Mouse (Mus musculus): ENCODE data around the gene Oaz1. TPM values are rescaled to one million over a fixed set of nuclear protein-coding genes. Genes with fewer than 3 reads are reported as not detected.
A peak's percentile ranks its signal among the peaks of the same experiment; 100 is the strongest.

Oaz1 gene
- 288 TPM in 2 replicates for total RNA-seq (2017)

GRCm38 (mm10) chr10:80826151-80827062 lies at the start of gene Oaz1:
Gene Oaz1 (plus strand): TSS chr10:80826656.
- peak; percentile 83 for ATAC-seq (replicated peaks; ENCODE audit: low read depth, poor library complexity, severe bottlenecking)

DNA sequence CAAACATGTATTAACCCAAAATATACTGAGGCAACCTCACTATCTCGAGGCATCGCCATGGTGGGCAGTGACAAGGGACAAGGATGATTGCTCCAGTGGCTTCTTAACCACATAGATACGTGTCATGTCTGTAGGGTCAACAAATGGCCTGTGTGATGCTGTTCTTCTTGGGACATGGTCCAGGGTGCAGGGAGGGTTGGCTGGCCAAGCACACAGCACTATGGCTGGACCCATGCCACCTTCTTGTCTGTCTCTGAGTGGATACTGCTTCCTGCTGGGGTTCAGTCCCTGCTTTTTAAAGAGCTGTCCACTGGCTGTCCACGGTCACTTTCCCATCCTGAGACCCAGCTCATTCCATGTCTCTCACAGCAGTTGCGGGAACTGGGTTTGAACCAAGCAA lies 49.3 kb upstream of the Oaz1 start:
- no peak for ATAC-seq (replicated peaks; ENCODE audit: low read depth, poor library complexity, severe bottlenecking)

GRCm38 (mm10) chr10:80779565-80779964 lies 46.9 kb upstream of the Oaz1 start:
- no peak for ATAC-seq (replicated peaks; ENCODE audit: low read depth, poor library complexity, severe bottlenecking)

- no peak for ATAC-seq (replicated peaks; ENCODE audit: low read depth, poor library complexity, severe bottlenecking)
These were observed 42.2 kb upstream of the Oaz1 start for GRCm38 (mm10) chr10:80784302-80784701.

- no peak for ATAC-seq (replicated peaks; ENCODE audit: low read depth, poor library complexity, severe bottlenecking)
These were observed 41.6 kb upstream of the Oaz1 start for GRCm38 (mm10) chr10:80784871-80785270.

- no peak for ATAC-seq (replicated peaks; ENCODE audit: low read depth, poor library complexity, severe bottlenecking)
These were observed 40.5 kb upstream of the Oaz1 start for GRCm38 (mm10) chr10:80785963-80786362.

DNA sequence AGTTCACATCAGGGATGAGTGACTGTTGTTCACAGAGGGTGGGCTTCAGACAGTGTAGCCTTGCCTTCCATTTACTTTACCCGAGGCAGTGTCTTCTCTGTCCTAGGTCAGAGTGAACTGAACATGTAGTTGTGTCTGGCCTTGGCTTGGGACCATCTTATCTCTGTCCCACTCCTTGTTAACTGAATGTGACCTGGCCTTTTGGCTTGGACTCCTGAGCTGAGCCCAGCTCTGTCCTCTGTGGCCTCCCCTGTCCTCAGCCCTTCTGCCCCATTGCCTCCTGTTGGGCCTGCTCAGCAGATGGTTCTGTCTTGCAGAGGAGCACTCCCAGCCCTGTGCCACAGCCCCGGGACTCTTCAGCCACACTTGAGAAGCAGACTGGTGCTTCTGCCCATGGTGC lies 38.9 kb upstream of the Oaz1 start:
- no peak for ATAC-seq (replicated peaks; ENCODE audit: low read depth, poor library complexity, severe bottlenecking)

GRCm38 (mm10) chr10:80790761-80791404 lies 35.6 kb upstream of the Oaz1 start:
- ATAC-seq (replicated peaks; ENCODE audit: low read depth, poor library complexity, severe bottlenecking): no peak

DNA sequence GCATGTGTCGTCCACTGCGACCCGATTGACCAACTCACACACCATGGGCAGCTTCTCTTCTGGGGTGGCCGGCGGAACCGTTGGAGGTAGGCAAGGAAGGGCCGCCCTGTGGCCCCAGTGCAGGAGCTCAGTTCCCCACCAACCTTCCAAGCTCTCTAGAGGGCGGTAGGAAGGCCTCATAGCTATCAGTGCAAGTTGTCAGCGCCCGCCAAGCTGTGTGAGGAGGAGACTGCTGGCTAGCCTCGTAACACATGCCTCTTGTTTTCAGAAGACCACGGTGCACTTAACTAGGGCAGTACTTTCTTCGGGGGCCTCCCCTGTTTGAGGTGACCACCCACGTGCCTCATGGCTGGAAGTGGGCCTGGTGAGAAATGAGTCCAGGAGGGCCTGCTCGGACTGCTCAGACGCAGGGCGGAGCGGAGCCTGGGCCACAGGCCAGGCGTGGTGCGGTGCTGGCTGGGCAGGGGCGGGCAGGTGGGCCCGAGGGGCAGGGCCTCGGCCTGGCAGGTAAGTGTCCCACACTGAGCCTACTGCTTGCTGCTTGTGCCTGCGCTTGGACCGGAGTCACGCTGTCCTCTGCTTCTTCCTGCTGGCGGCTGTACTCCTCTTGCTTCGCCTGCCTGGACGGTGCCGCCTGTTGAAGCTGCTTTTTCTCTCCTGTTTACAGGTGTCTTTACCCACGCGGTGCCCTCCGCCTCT lies 34.8 kb upstream of the Oaz1 start:
- no peak; the same call in 1 of the 2 replicates for ATAC-seq (replicated peaks; ENCODE audit: low read depth, poor library complexity, severe bottlenecking)

DNA sequence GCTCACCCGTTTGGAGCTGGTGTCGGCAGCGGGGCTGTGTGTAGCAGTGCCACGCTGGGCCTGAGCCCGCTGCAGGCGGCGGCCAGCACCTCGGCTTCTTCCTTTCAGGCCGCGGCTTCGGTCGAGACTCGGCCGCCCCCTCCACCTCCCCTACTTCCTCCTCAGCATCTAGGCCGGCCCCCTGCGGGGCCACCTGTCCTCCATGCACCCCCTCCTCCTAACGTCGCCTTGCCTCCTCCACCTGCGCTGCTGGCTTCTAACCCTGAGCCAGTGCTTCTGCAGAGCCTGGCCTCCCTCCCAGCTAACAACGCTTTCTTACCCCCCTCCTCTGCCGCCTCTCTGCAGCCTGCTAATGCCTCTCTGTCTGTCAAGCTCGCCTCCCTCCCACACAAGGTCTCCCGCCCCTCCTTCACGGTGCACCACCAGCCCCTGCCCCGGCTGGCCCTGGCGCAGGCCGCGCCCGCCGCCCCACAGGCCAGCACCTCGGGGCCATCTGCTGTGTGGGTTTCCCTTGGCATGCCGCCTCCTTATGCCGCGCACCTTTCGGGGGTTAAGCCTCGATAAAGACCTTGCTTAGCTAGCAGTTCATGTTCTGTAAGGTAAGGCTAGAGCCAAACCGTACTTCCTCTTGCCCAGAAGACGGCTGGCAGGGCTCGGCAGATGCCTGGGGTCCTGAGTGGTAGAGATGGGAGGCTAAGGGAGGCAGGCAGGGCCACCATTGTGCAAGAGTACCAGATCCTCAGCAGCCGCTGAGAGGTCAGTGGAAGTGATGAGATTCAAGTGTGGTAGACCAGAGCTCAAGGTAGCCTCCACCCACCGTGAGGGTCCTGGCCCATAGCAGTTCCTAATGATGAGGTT lies 34.1 kb upstream of the Oaz1 start:
- peak; percentile 30 for ATAC-seq (replicated peaks; ENCODE audit: low read depth, poor library complexity, severe bottlenecking)

GRCm38 (mm10) chr10:80793033-80793784 lies 33.2 kb upstream of the Oaz1 start:
- no peak for ATAC-seq (replicated peaks; ENCODE audit: low read depth, poor library complexity, severe bottlenecking)

GRCm38 (mm10) chr10:80793803-80794202 lies 32.7 kb upstream of the Oaz1 start:
- no peak for ATAC-seq (replicated peaks; ENCODE audit: low read depth, poor library complexity, severe bottlenecking)

GRCm38 (mm10) chr10:80794750-80795149 lies 31.7 kb upstream of the Oaz1 start:
- no peak for ATAC-seq (replicated peaks; ENCODE audit: low read depth, poor library complexity, severe bottlenecking)

GRCm38 (mm10) chr10:80796307-80796848 lies 30.1 kb upstream of the Oaz1 start:
- no peak for ATAC-seq (replicated peaks; ENCODE audit: low read depth, poor library complexity, severe bottlenecking)

GRCm38 (mm10) chr10:80797186-80798149 lies 29.0 kb upstream of the Oaz1 start:
- ATAC-seq (replicated peaks; ENCODE audit: low read depth, poor library complexity, severe bottlenecking): peak; percentile 29

DNA sequence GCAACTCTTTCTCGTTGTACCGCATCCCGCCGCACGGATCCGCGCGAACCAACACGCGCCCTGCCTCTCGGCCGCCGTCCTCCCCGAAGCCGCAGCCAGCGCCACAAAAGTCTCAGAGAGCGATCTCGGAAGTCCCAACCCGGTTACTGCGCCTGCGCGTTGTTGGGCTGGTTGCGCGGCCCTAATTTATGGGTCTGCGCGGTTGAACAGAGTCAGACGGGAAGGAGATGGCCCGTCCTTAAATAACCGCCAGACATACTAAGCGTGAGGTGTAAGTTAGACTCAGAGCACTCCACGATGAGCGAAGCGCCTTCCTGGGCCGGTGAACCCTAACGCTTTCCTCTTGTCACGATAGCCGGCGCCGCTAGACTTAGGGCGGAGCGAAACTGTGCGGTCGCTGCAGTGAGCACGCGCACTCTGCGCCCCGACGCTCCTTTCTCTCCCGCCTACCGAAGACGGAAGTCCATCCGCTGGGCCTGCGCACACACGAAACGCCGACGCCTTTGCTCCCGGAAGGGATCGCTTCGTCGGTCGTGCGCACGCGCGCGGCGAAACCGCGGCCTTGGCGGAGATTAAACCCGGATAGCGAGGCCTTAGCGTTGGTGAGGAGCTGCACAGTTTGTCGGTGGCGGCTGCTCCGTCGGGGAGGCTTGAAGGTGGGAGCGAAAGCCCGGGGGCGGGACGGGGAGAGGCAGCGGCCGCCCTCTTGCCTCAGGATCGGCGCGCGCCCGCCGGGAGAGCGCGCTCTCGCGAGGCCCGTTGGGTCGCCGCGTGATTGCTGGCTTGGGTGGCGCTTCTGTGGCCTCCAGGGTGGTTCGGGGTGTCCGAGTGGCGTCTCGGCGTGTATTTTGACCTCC lies 28.1 kb upstream of the Oaz1 start, which contains the start of the genes Sf3a2 and Plekhj1:
Sf3a2 (plus strand) TSS at position 49 of the 857 bp plus-strand sequence.
Plekhj1 (minus strand) TSS at position 477 of the 857 bp plus-strand sequence.
- peak; percentile 85 for ATAC-seq (replicated peaks; ENCODE audit: low read depth, poor library complexity, severe bottlenecking)

Measured in common myeloid progenitor, adult 5-6 weeks (primary cell).